Mouse (Mus musculus) frontal cortex, postnatal 14 days (tissue): ENCODE measurements around the gene Trabd2b.

Experiments used
- DNase-seq, 2 experiments: peaks; one replicate each; pipeline ENCODE4 v3.0.0; 2022; ENCODE audit warnings: low spot score in 2 of 2

The Trabd2b gene

GRCm38 (mm10) chr4:114542136-114542535 is 135.6 kb downstream of the Trabd2b start:
- no peak for DNase-seq

- DNase-seq = no peak
Measured at GRCm38 (mm10) chr4:114545481-114546200, 139.1 kb downstream of the Trabd2b start.

GRCm38 (mm10) chr4:114547658-114548448 is 141.3 kb downstream of the Trabd2b start:
- no peak for DNase-seq

- DNase-seq = no peak
Measured at GRCm38 (mm10) chr4:114549487-114549886, 143.0 kb downstream of the Trabd2b start.

- DNase-seq = no peak
Measured at GRCm38 (mm10) chr4:114550471-114551156, 144.1 kb downstream of the Trabd2b start.

GRCm38 (mm10) chr4:114556880-114557279 is 150.4 kb downstream of the Trabd2b start:
- no peak for DNase-seq

- no peak for DNase-seq
Measured at GRCm38 (mm10) chr4:114557731-114558130, 151.2 kb downstream of the Trabd2b start.

- no peak for DNase-seq
Measured at GRCm38 (mm10) chr4:114558487-114558886, 152.0 kb downstream of the Trabd2b start.

- DNase-seq = no peak
Measured at GRCm38 (mm10) chr4:114560638-114561216, 154.2 kb downstream of the Trabd2b start.

- DNase-seq = no peak
Measured at GRCm38 (mm10) chr4:114564131-114564695, 157.7 kb downstream of the Trabd2b start.

GRCm38 (mm10) chr4:114567594-114567993 is 161.1 kb downstream of the Trabd2b start:
- no peak for DNase-seq

- DNase-seq = no peak
Measured at GRCm38 (mm10) chr4:114568081-114568605, 161.6 kb downstream of the Trabd2b start.

- no peak for DNase-seq
Measured at GRCm38 (mm10) chr4:114578153-114578950, 171.8 kb downstream of the Trabd2b start.

- DNase-seq = no peak
Measured at GRCm38 (mm10) chr4:114583546-114584144, 177.1 kb downstream of the Trabd2b start.

GRCm38 (mm10) chr4:114584686-114585085 is 178.2 kb downstream of the Trabd2b start:
- DNase-seq = no peak

- no peak for DNase-seq
Measured at GRCm38 (mm10) chr4:114593554-114594215, 187.2 kb downstream of the Trabd2b start.

GRCm38 (mm10) chr4:114595188-114595701 is 188.7 kb downstream of the Trabd2b start:
- DNase-seq = no peak

GRCm38 (mm10) chr4:114599121-114599520 is 192.6 kb downstream of the Trabd2b start:
- no peak for DNase-seq

- no peak for DNase-seq
Measured at GRCm38 (mm10) chr4:114601201-114602009, 194.9 kb downstream of the Trabd2b start.
